Comparison of ENCODE assay signal across 8 mouse cellular contexts in the genomic region with DNA sequence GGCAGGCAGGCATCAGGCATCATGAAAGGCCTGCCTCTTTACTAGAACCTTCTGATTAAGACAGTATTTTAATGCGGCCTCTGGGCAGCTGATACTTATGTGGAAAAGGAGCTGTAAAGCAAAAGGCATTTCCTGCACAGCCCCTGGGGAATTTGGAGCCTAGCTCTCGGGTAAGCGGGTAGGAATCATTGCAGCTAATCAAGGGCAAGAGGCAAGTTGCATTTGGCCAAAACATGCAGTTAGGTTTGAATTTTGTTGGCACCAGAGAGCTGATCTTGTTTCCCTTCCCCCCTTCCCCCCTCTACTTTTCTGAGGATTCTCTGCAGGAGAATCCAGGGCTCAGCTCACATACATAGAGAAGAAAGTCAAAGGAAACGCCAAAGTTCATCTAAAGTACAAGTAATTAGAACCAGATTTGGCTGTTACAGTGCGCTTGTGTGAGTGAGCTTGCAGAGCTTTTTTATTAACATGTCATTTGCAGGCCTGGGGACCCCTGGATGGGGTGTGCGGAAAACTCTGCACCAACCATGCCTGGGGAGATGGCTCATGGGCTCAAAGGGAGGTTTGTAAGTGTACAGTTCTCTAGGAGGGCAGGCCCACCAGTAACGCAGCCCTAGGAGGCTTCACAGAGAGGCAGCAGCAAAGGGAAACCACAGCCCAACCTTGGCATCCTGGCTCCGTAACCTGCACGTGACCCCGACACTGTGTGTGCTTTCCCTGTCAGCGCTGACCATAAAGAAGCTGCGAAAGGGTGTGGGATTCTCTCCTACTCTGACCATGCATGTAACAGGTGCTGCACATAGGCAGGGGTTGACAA.
DNase-seq lines count a peak whose midpoint lies in the region; ATAC-seq and TF ChIP-seq lines count a peak whose summit lies in the region.

No protein-coding gene starts in this region.

- peak; percentile 86 for DNase-seq in midbrain, embryonic 11.5 days (ENCODE audit: low spot score, missing footprints)
- DNase-seq in midbrain, embryonic 10.5 days (ENCODE audit: low spot score): no peak
- DNase-seq in kidney, postnatal 0 days (ENCODE audit: low spot score): peak; percentile 89
- DNase-seq in skeletal muscle tissue, adult 2 months (ENCODE audit: low read depth, low spot score): peak; percentile 51
- no peak for DNase-seq in spleen, postnatal 36 days (ENCODE audit: low spot score in 2 of 2)
- DNase-seq in urinary bladder, adult 2 months (ENCODE audit: low spot score): no peak
- DNase-seq in right cerebral cortex, postnatal 10 days (ENCODE audit: low spot score in 2 of 2): no peak

- H3K9ac ChIP-seq in midbrain, embryonic 11.5 days (ENCODE audit: low read length): no peak overlapping the region
- peak overlapping the region; percentile 17; the same call in 1 of the 2 replicates for H3K9ac ChIP-seq in heart, embryonic 12.5 days
- no peak overlapping the region for H3K9ac ChIP-seq in kidney, postnatal 0 days (ENCODE audit: low read depth, low read length)

- H3K4me1 ChIP-seq in midbrain, embryonic 11.5 days (ENCODE audit: control insufficient read depth, insufficient read depth, low read length): peaks cover 2% of the 10 kb centered on the region; the same call in 1 of the 2 replicates
- H3K4me1 ChIP-seq in midbrain, embryonic 10.5 days: peaks cover 12% of the 10 kb centered on the region
- peaks cover 75% of the 10 kb centered on the region for H3K4me1 ChIP-seq in heart, embryonic 12.5 days (replicated peaks)
- H3K4me1 ChIP-seq in kidney, postnatal 0 days (replicated peaks; ENCODE audit: insufficient read depth, low read length): peaks cover 32% of the 10 kb centered on the region

- 74% methylated on average over 12 of the region's 12 CpGs for WGBS in midbrain, embryonic 11.5 days
- WGBS in midbrain, embryonic 10.5 days: 67% methylated on average over 12 of the region's 12 CpGs
- 30% methylated on average over 12 of the region's 12 CpGs for WGBS in heart, embryonic 12.5 days
- WGBS in kidney, postnatal 0 days: 19% methylated on average over 12 of the region's 12 CpGs

- H3K27ac ChIP-seq in midbrain, embryonic 11.5 days (ENCODE audit: low read depth, low read length): no peak overlapping the region
- no peak overlapping the region for H3K27ac ChIP-seq in midbrain, embryonic 10.5 days (replicated peaks)
- H3K27ac ChIP-seq in heart, embryonic 12.5 days (ENCODE audit: poor library complexity, severe bottlenecking): peak overlapping the region; percentile 81
- peak overlapping the region; percentile 81 for H3K27ac ChIP-seq in kidney, postnatal 0 days

- no peak for ATAC-seq in midbrain, embryonic 11.5 days (ENCODE audit: low FRiP score)
- ATAC-seq in heart, embryonic 12.5 days (ENCODE audit: insufficient number of reproducible peaks, low FRiP score): peak; percentile 76
- peak; percentile 31; the same call in 1 of the 2 replicates for ATAC-seq in kidney, postnatal 0 days (replicated peaks; ENCODE audit: low FRiP score, low read depth)

- H3K27me3 ChIP-seq in midbrain, embryonic 11.5 days (ENCODE audit: control insufficient read depth, insufficient read depth, low read length): no peaks in the 10 kb centered on the region
- no peaks in the 10 kb centered on the region for H3K27me3 ChIP-seq in midbrain, embryonic 10.5 days (ENCODE audit: low read depth, poor library complexity, severe bottlenecking)
- H3K27me3 ChIP-seq in heart, embryonic 12.5 days (replicated peaks): no peaks in the 10 kb centered on the region
- no peaks in the 10 kb centered on the region for H3K27me3 ChIP-seq in kidney, postnatal 0 days (ENCODE audit: insufficient read depth, low read length)

- H3K36me3 ChIP-seq in midbrain, embryonic 11.5 days (ENCODE audit: control insufficient read depth, insufficient read depth, low read length): no peaks in the 10 kb centered on the region
- no peaks in the 10 kb centered on the region for H3K36me3 ChIP-seq in midbrain, embryonic 10.5 days
- H3K36me3 ChIP-seq in heart, embryonic 12.5 days: no peaks in the 10 kb centered on the region
- no peaks in the 10 kb centered on the region for H3K36me3 ChIP-seq in kidney, postnatal 0 days (ENCODE audit: insufficient read depth, low read length)

- TF ChIP-seq CTCF in kidney, postnatal 0 days (IDR thresholded peaks at IDR 0.05; ENCODE audit: low read depth): no peak

- H3K4me2 ChIP-seq in midbrain, embryonic 11.5 days: no peak overlapping the region
- peak overlapping the region; percentile 26 for H3K4me2 ChIP-seq in heart, embryonic 12.5 days
- peak overlapping the region; percentile 23; the same call in 1 of the 2 replicates for H3K4me2 ChIP-seq in kidney, postnatal 0 days (ENCODE audit: low read length)

- H3K9me3 ChIP-seq in midbrain, embryonic 11.5 days (ENCODE audit: control insufficient read depth, low read length): no peaks in the 10 kb centered on the region
- no peaks in the 10 kb centered on the region for H3K9me3 ChIP-seq in midbrain, embryonic 10.5 days (replicated peaks)
- H3K9me3 ChIP-seq in heart, embryonic 12.5 days (replicated peaks): no peaks in the 10 kb centered on the region
- no peaks in the 10 kb centered on the region for H3K9me3 ChIP-seq in kidney, postnatal 0 days (replicated peaks; ENCODE audit: low read length)

- no peak overlapping the region for H3K4me3 ChIP-seq in midbrain, embryonic 11.5 days (ENCODE audit: low read depth, low read length)
- H3K4me3 ChIP-seq in midbrain, embryonic 10.5 days: no peak overlapping the region
- H3K4me3 ChIP-seq in heart, embryonic 12.5 days: no peak overlapping the region
- H3K4me3 ChIP-seq in kidney, postnatal 0 days (replicated peaks; ENCODE audit: low read depth, low read length): no peak overlapping the region

Comparison
In these comparisons a context has a peak if more than half of its experiments do, and no peak if none do; other contexts are left out.
1. DNase-seq: peak in midbrain, embryonic 11.5 days (single experiment), kidney, postnatal 0 days (single experiment) and skeletal muscle tissue, adult 2 months (single experiment); none in midbrain, embryonic 10.5 days (single experiment), spleen, postnatal 36 days (0 of 2), urinary bladder, adult 2 months (single experiment) and right cerebral cortex, postnatal 10 days (0 of 2).
2. H3K27ac ChIP-seq: peak in heart, embryonic 12.5 days (single experiment) and kidney, postnatal 0 days (single experiment); none in midbrain, embryonic 11.5 days (single experiment) and midbrain, embryonic 10.5 days (single experiment).